Mouse (Mus musculus) cerebellum, postnatal 4 days (tissue): ENCODE measurements around the gene Lce1a1.
"Not testable (repeated sequence)": the region's sequence is repeated elsewhere in the genome, so short reads cannot be mapped to it uniquely, and the experiment has no call there.

Experiments used
- DNase-seq, 2 experiments: peaks; one replicate each; pipeline ENCODE4 v3.0.0; 2022; ENCODE audit warnings: low spot score in 2 of 2, mixed read lengths in 1 of 2

Lce1a1 gene

GRCm38 (mm10) chr3:92648207-92648606 is at the start of gene Lce1a1:
Gene Lce1a1, minus strand, starts transcription at chr3:92648307.
- no peak for DNase-seq

DNA sequence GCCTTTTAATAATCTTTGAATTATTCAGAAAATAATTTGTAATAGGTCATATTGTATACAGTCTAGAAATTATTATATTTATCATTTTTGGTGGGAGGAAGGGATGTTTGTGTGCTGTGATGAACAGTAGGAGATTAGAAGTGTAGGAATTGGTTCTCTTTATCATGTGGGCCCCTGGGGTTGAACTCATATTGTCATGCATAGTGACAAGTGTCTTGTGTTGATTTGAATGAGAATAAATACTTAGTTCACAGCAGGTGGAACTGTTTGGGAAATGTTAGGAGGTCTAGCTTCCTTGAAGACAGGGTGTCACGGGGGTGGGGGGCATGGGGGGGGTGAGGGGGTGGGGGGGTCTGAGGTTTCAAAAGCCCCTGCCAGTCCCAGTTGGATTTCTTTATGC is 46.5 kb upstream of the Lce1a1 start:
- DNase-seq: no peak

- DNase-seq: no peak
Measured at GRCm38 (mm10) chr3:92691688-92692087, 43.6 kb upstream of the Lce1a1 start.

DNA sequence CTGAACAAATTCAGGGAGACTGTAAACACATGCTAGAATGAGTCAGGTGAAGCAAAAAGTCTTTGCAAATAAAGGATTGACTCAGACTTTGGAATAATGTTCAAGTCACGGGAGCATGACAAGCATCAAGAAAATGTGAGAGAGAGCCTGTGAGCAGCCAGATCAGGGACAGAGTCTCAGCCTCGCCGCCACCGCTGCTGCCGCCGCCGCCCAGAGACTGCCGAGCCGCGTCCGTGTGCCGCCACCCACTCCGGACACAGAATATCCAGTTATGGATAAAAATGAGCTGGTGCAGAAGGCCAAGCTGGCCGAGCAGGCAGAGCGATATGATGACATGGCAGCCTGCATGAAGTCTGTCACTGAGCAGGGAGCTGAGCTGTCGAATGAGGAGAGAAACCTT is 41.0 kb upstream of the Lce1a1 start:
- not testable (repeated sequence) for DNase-seq

- no peak for DNase-seq
Measured at GRCm38 (mm10) chr3:92687110-92687509, 39.0 kb upstream of the Lce1a1 start, which contains the start of gene Lce1d. Gene Lce1d, minus strand, starts transcription at chr3:92687210.

GRCm38 (mm10) chr3:92678947-92679346 is 30.8 kb upstream of the Lce1a1 start, which contains the start of gene Lce1c:
Gene Lce1c, plus strand, starts transcription at chr3:92679247.
- no peak for DNase-seq

- no peak for DNase-seq
Measured at GRCm38 (mm10) chr3:92670215-92670614, 22.1 kb upstream of the Lce1a1 start, which contains the start of gene Lce1a2. Gene Lce1a2, minus strand, starts transcription at chr3:92670315.

- no peak for DNase-seq
Measured at GRCm38 (mm10) chr3:92656826-92657225, 8.7 kb upstream of the Lce1a1 start, which contains the start of gene Lce1b. Gene Lce1b, minus strand, starts transcription at chr3:92656926.

- no peak for DNase-seq
Measured at GRCm38 (mm10) chr3:92639854-92640253, 8.3 kb downstream of the Lce1a1 start.

DNA sequence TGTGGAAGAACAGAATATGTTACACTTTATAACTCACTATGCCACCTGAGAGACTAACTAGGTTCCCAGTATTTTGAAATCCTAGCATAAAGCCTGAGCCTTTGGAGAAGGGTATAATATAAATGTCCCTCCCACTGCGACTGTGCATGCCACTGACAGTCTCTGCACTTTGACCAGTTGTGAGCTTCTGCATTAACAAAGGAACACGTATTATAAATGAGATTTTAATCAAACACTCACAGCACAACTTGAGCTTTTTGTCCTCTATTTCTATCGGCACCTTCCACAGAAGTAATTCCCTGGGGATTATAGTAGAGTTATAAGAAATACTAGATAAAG is 9.5 kb downstream of the Lce1a1 start:
- no peak for DNase-seq

DNA sequence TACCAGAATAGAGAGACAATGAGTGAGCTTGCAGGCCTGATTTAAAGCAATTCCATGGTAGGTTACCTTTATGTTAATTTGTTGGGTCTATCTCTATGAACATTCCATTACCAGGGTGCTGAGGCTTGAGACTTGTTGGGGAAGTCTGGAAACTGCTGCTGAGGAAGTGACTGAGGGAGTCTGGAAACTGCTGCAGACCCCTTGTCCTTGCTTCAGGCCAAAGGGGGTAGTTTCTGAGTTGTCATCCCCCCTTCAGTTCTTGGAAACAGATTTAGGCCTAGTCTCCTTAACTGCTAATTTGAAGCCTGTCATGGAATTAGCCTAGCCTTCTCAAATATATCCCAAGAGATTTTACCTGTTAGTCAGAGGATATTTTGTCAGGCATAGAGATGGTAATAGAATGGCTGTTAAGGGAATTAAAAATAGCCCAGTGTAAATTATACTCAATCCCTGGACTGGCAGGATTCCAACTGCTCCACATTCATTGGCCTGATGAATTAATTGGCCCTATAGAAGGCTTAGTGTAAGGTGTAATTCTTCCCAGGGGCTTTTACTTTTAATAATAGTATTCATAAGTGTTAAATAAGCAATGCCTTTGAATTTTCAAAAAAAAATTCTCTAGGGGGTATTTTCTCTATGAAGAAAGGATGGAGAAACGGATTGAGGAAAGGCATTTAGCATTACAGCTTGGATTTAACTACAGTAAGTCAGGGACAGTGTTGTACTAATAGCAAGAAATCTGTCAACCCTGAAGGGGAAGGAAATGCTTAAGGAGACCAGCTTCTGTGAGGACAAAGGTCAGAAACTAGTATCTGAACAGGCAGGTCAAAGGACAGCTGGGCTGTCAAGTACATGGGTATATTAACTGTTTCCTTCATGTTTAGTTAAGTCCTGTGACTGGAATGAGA is 10.1 kb downstream of the Lce1a1 start:
- no peak for DNase-seq

GRCm38 (mm10) chr3:92621560-92621959 is 26.5 kb downstream of the Lce1a1 start, which contains the start of gene Lce6a:
Gene Lce6a, minus strand, starts transcription at chr3:92621660.
- DNase-seq: no peak

GRCm38 (mm10) chr3:92609804-92610203 is 38.3 kb downstream of the Lce1a1 start:
- no peak for DNase-seq

GRCm38 (mm10) chr3:92607392-92607791 is 40.7 kb downstream of the Lce1a1 start, which contains the start of gene 2210017I01Rik:
Gene 2210017I01Rik, minus strand, starts transcription at chr3:92607492.
- no peak for DNase-seq

DNA sequence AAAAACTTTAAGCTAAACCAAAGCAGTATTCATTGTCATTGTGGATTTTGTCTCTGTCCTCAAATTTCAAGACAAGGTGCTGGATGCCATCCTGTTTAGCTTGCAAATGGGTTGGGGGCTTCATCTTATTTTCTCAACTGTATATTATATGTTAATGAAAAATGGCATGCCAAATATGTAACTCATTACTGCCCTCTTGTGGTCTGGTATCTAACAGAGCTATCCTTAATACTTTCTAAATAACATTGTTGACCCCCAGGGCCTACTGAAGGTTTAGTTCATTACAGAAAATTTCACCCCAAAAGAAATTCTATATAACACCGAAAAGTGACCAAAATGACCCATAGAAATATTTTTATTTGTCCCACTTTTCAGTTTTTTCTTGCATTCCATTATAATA is 45.9 kb downstream of the Lce1a1 start:
- no peak for DNase-seq

DNA sequence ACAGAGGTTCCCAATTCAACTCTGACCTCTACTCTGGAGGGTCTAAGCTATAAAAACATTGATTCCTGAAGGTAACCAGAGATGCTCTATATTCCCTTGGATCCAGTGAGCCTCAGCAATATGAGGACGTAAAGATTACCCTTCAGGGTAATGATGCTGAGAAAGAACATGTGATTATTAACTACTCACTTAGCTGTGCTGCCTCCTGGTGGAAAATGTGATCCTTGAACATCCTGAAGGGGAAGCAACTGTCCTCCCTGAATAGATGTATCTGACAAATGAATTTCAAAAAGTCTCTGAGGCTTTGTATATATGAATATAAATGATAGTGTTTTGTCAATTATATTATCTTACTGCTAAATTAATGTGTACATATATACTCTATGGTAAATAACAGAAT is 47.7 kb downstream of the Lce1a1 start:
- DNase-seq: no peak

DNA sequence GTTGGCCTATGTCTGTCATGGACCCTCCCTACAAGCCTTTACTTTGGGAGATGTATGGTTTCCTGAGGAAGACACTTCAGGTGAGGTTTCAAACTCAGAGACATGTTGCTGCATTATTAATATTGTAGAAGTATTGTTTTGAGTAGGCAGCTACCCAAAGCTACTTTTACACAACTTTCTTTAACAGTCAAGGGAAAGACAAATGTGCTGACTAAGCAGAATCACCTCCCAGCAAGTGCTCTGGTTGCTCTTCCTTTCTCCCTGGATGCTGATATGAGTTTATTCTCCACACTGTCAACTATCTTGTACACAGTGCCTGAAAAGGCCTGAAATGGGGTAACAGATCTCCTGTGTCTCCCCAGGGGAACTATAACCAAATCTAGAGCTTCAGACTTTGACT is 48.1 kb downstream of the Lce1a1 start:
- no peak for DNase-seq

DNA sequence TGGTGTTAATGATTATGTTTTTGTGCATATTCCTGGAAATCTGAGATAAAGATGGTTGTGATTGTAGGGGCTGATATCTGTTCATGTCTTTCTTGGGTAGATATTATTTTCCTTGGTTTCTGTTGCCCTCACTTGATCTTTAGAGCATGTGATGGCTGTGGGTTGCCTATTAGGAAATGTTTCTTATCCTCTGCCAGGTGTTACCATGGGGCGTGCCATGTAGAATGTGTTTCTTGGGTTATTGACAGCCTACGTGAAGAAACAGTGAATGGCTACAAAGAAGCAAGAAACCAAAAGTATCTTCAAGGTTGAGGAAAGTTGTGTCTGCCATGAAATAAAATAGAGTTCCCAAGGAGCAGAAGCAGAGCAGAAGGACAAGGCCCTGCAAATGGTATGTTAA is 49.7 kb downstream of the Lce1a1 start:
- DNase-seq: no peak
